Mouse (Mus musculus) urinary bladder, postnatal 36 days (tissue): Measurements from ENCODE around the gene Btbd35f14.
"Not testable (repeated sequence)": the region's sequence is repeated elsewhere in the genome, so short reads cannot be mapped to it uniquely, and the experiment has no call there.

ENCODE experiments used
- DNase-seq, 2 experiments: peaks; one replicate each; pipeline ENCODE4 v3.0.0; 2022; ENCODE audit warnings: low spot score in 2 of 2, mixed read lengths in 1 of 2

Gene Btbd35f14

GRCm38 (mm10) chrX:33702249-33702648 lies at the start of gene Btbd35f14:
Gene Btbd35f14 (minus strand): TSS chrX:33702349.
- not testable (repeated sequence) for DNase-seq

DNA sequence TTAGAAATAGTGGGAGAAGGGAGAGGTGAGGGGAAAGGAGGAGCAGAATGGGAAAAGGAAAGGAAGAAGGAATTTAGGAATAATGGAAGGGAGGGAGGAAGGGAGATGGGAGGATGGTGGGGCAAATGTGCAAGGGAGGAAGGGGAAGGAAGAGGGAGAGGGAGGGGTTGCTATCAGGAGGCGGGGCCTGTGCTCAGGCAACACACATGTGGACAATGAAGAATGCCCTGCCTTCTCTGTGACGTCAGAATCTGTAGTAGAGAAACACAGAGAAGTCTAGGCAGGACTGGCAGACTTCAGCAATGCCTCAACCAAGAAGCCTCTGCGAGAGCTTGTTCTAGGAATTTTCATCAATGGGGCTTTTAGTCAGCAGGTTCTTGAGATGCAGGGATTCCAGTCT lies 45.3 kb downstream of the Btbd35f14 start, which contains the start of gene Btbd35f13:
Gene Btbd35f13, plus strand, starts transcription at position 301 of the 400 bp plus-strand sequence.
- not testable (repeated sequence) for DNase-seq
